Mouse (Mus musculus): ENCODE data around the gene Slc43a2. TPM values are rescaled to one million over a fixed set of nuclear protein-coding genes. Genes with fewer than 3 reads are reported as not detected.

The Slc43a2 gene
- total and polyA plus RNA-seq, 3 experiments, result 4.9 to 8.4 TPM; not detected in 1

- Histone ChIP-seq H3K79me2 (ENCODE audit: control insufficient read depth, insufficient read depth, low read length, poor library complexity) (peaks cover 10% of the 10 kb centered on the region), H3K4me3 (ENCODE audit: control insufficient read depth in 1 of 2, insufficient read depth in 1 of 2, low read depth in 2 of 2, low read length in 2 of 2) (peak overlapping the region; percentile 79 to 82), H3K9me3 (replicated peaks; ENCODE audit: insufficient read depth, low read length) (no peaks in the 10 kb centered on the region), H3K4me1 (ENCODE audit: control insufficient read depth in 1 of 2, insufficient read depth in 2 of 2, low read length in 2 of 2) (peaks cover 5 to 30% of the 10 kb centered on the region in 2 experiments), H3K36me3 (ENCODE audit: control insufficient read depth in 1 of 2, insufficient read depth in 2 of 2, low read length in 2 of 2) (peaks cover 0 to 24% of the 10 kb centered on the region in 2 experiments; a peak in 2 of 4 replicates), H3K27ac (ENCODE audit: control insufficient read depth, low read depth, low read length) (peak overlapping the region; percentile 11; the same call in 1 of the 2 replicates), H3K9ac (ENCODE audit: control insufficient read depth, low read depth, low read length, poor library complexity, severe bottlenecking) (peak overlapping the region; percentile 84), H3K27me3 (ENCODE audit: control insufficient read depth in 1 of 2, insufficient read depth in 2 of 2, low read length in 2 of 2) (no peaks in the 10 kb centered on the region)
- peak; percentile 96 for DNase-seq (ENCODE audit: low read depth, low spot score)
- TF ChIP-seq RCOR1 (IDR thresholded peaks at IDR 0.05; ENCODE audit: low read depth, low read length) (no peak), CHD2 (IDR thresholded peaks at IDR 0.05; ENCODE audit: low read length) (no peak), GATA1 (IDR thresholded peaks at IDR 0.05; ENCODE audit: low read depth, low read length) (no peak), MYC (IDR thresholded peaks at IDR 0.05; ENCODE audit: low read depth, low read length) (no peak; the same call in 1 of the 2 replicates), USF1 (IDR thresholded peaks at IDR 0.05; ENCODE audit: low read depth, low read length) (no peak), UBTF (IDR thresholded peaks at IDR 0.05; ENCODE audit: borderline replicate concordance, insufficient read depth, low read depth, low read length) (0 out of 2 replicates have a peak, but pooled peaks have one; percentile 16), SMC3 (IDR thresholded peaks at IDR 0.05; ENCODE audit: low read depth, low read length) (peak; percentile 99), TBP (IDR thresholded peaks at IDR 0.05; ENCODE audit: low read depth, low read length) (0 out of 2 replicates have a peak, but pooled peaks have one; percentile 35), ETS1 (IDR thresholded peaks at IDR 0.05; ENCODE audit: low read depth, low read length) (peak; percentile 44; the same call in 1 of the 2 replicates), USF2 (IDR thresholded peaks at IDR 0.05; ENCODE audit: borderline replicate concordance in 1 of 2, insufficient read depth in 1 of 2, low read depth in 1 of 2, low read length in 2 of 2) (no peak), MEF2A (IDR thresholded peaks at IDR 0.05; ENCODE audit: extremely low read depth, insufficient replicate concordance, low read depth, low read length, poor library complexity, severe bottlenecking) (no peak), TCF12 (IDR thresholded peaks at IDR 0.05; ENCODE audit: low read depth, low read length) (no peak), ZNF384 (IDR thresholded peaks at IDR 0.05; ENCODE audit: low read depth, low read length) (peak; percentile 53), TAL1 (IDR thresholded peaks at IDR 0.05; ENCODE audit: low read length) (no peak), MYB (IDR thresholded peaks at IDR 0.05; ENCODE audit: low read depth, low read length) (no peak), POLR2AphosphoS5 (IDR thresholded peaks at IDR 0.05; ENCODE audit: borderline replicate concordance, low read depth, low read length) (no peak), E2F4 (IDR thresholded peaks at IDR 0.05; ENCODE audit: borderline replicate concordance, low read depth, low read length) (no peak), ZMIZ1 (IDR thresholded peaks at IDR 0.05; ENCODE audit: low read depth, low read length) (no peak), ZC3H11A (IDR thresholded peaks at IDR 0.05; ENCODE audit: low read depth, low read length) (peak; percentile 97), KAT2A (conservative IDR thresholded peaks at IDR 0.05; ENCODE audit: low read depth, low read length) (no peak), MAX (IDR thresholded peaks at IDR 0.05; ENCODE audit: low read length) (peak; percentile 32; the same call in 1 of the 2 replicates), JUND (IDR thresholded peaks at IDR 0.05; ENCODE audit: low read depth, low read length) (peak; percentile 67; the same call in 1 of the 2 replicates), POLR2A (IDR thresholded peaks at IDR 0.05; ENCODE audit: control insufficient read depth in 1 of 2, insufficient read depth in 1 of 2, low read depth in 1 of 2, low read length in 2 of 2, poor library complexity in 1 of 2) (no peak), BHLHE40 (IDR thresholded peaks at IDR 0.05; ENCODE audit: borderline replicate concordance, low read depth, low read length) (no peak), MXI1 (IDR thresholded peaks at IDR 0.05; ENCODE audit: low read depth, low read length) (peak; percentile 86), GABPA (IDR thresholded peaks at IDR 0.05; ENCODE audit: low read depth, low read length) (0 out of 2 replicates have a peak, but pooled peaks have one; percentile 37), EP300 (IDR thresholded peaks at IDR 0.05; ENCODE audit: low read depth in 1 of 2, low read length in 2 of 2) (no peak; a peak in 1 of 4 replicates), NELFE (IDR thresholded peaks at IDR 0.05; ENCODE audit: low read depth, low read length) (peak; percentile 41), SIN3A (IDR thresholded peaks at IDR 0.05; ENCODE audit: low read length) (peak; percentile 90), MAFK (IDR thresholded peaks at IDR 0.05; ENCODE audit: borderline replicate concordance, low read depth, low read length) (no peak), RAD21 (IDR thresholded peaks at IDR 0.05; ENCODE audit: low read depth, low read length) (peak; percentile 95), MAZ (IDR thresholded peaks at IDR 0.05; ENCODE audit: low read depth, low read length) (peak; percentile 86; the same call in 1 of the 2 replicates), POLR2AphosphoS2 (IDR thresholded peaks at IDR 0.05; ENCODE audit: low read length) (no peak), ELF1 (IDR thresholded peaks at IDR 0.05; ENCODE audit: low read depth, low read length) (no peak), HCFC1 (IDR thresholded peaks at IDR 0.05; ENCODE audit: low read depth, low read length) (0 out of 2 replicates have a peak, but pooled peaks have one; percentile 48), ZKSCAN1 (IDR thresholded peaks at IDR 0.05; ENCODE audit: low read depth, low read length) (peak; percentile 86), NRF1 (IDR thresholded peaks at IDR 0.05; ENCODE audit: insufficient read depth, low read depth, low read length, poor library complexity, severe bottlenecking) (no peak)
These were observed 1.2 kb upstream of the Slc43a2 start for GRCm38 (mm10) chr11:75530325-75530724.

All from MEL (cell line).